Comparison of ENCODE assay signal across 12 mouse cellular contexts in genomic region chr2:157613997-157614396, GRCm38 (mm10). TPM values are rescaled to one million over a fixed set of nuclear protein-coding genes. Genes with fewer than 3 reads are reported as not detected.
DNase-seq lines count a peak whose midpoint lies in the region; ATAC-seq lines count a peak whose summit lies in the region.
"Had no signal": no experiment of that assay in that cellular context is flagged by ENCODE, and none has a peak within 500 bp of the region (broad histone marks: within the 10 kb centered on the region; RNA-seq: fewer than 3 reads in every experiment).

No protein-coding gene starts in this region.

- no peak overlapping the region for H3K9ac ChIP-seq in hindbrain, embryonic 14.5 days
- no peak overlapping the region for H3K9ac ChIP-seq in liver, embryonic 12.5 days

- DNase-seq in hindbrain, embryonic 10.5 days (ENCODE audit: low spot score): peak; percentile 35
- DNase-seq in hindbrain, embryonic 14.5 days (ENCODE audit: low spot score): no peak
- DNase-seq in splenic B cell, adult 2 months (ENCODE audit: low read depth, low spot score): peak; percentile 58
- no peak for DNase-seq in adrenal gland, postnatal 14 days
- no peak for DNase-seq in heart, adult 11 months
- no peak for DNase-seq in left cerebral cortex, adult 11 months (ENCODE audit: low spot score)
- DNase-seq: adrenal gland, postnatal 10 days; kidney, adult 18-20 months; lung, postnatal 10 days had no signal

- H3K4me3 ChIP-seq in hindbrain, embryonic 10.5 days: peak overlapping the region; percentile 31
- no peak overlapping the region for H3K4me3 ChIP-seq in hindbrain, embryonic 14.5 days (replicated peaks; ENCODE audit: low read length)
- no peak overlapping the region for H3K4me3 ChIP-seq in liver, embryonic 12.5 days

- 12% methylated on average over 11 of the region's 11 CpGs for WGBS in hindbrain, embryonic 10.5 days
- 14% methylated on average over 10 of the region's 11 CpGs for WGBS in hindbrain, embryonic 14.5 days
- WGBS in liver, embryonic 12.5 days (ENCODE audit: insufficient replicate concordance): 12% methylated on average over 11 of the region's 11 CpGs

- no peaks in the 10 kb centered on the region for H3K9me3 ChIP-seq in hindbrain, embryonic 10.5 days
- H3K9me3 ChIP-seq in hindbrain, embryonic 14.5 days (ENCODE audit: control insufficient read depth, low read length): no peaks in the 10 kb centered on the region
- H3K9me3 ChIP-seq in liver, embryonic 12.5 days (replicated peaks): no peaks in the 10 kb centered on the region

- H3K36me3 ChIP-seq in hindbrain, embryonic 10.5 days: no peaks in the 10 kb centered on the region
- no peaks in the 10 kb centered on the region for H3K36me3 ChIP-seq in hindbrain, embryonic 14.5 days (replicated peaks; ENCODE audit: control insufficient read depth, insufficient read depth)
- H3K36me3 ChIP-seq in liver, embryonic 12.5 days: no peaks in the 10 kb centered on the region
- no peaks in the 10 kb centered on the region for H3K36me3 ChIP-seq in splenic B cell, adult 2 months (ENCODE audit: control insufficient read depth, insufficient read depth, low read length, poor library complexity, severe bottlenecking)

- peaks cover 43% of the 10 kb centered on the region for H3K4me1 ChIP-seq in hindbrain, embryonic 10.5 days (replicated peaks)
- H3K4me1 ChIP-seq in hindbrain, embryonic 14.5 days (replicated peaks; ENCODE audit: control insufficient read depth, insufficient read depth, low read length): peaks cover 6% of the 10 kb centered on the region; the same call in 1 of the 2 replicates
- peaks cover 10% of the 10 kb centered on the region; the same call in 1 of the 2 replicates for H3K4me1 ChIP-seq in liver, embryonic 12.5 days

- H3K27ac ChIP-seq in hindbrain, embryonic 10.5 days: peak overlapping the region; percentile 67; the same call in 1 of the 2 replicates
- H3K27ac ChIP-seq in hindbrain, embryonic 14.5 days: no peak overlapping the region
- H3K27ac ChIP-seq in liver, embryonic 12.5 days: no peak overlapping the region

- no peak for ATAC-seq in hindbrain, embryonic 14.5 days (ENCODE audit: low FRiP score)
- peak; percentile 86 for ATAC-seq in common myeloid progenitor, adult 5-6 weeks (replicated peaks; ENCODE audit: low read depth, poor library complexity, severe bottlenecking)
- no peak for ATAC-seq in liver, embryonic 12.5 days

- H3K27me3 ChIP-seq in hindbrain, embryonic 10.5 days (ENCODE audit: insufficient read depth, poor library complexity, severe bottlenecking): peaks cover 5% of the 10 kb centered on the region; the same call in 1 of the 2 replicates
- H3K27me3 ChIP-seq in hindbrain, embryonic 14.5 days (ENCODE audit: control insufficient read depth, insufficient read depth, low read length): no peaks in the 10 kb centered on the region
- 0 out of 2 replicates have a peak, but pooled peaks cover 7% of the 10 kb centered on the region for H3K27me3 ChIP-seq in liver, embryonic 12.5 days (replicated peaks)
- H3K27me3 ChIP-seq in splenic B cell, adult 2 months (ENCODE audit: control insufficient read depth, insufficient read depth, low read length, poor library complexity, severe bottlenecking): no peaks in the 10 kb centered on the region

- H3K4me2 ChIP-seq in hindbrain, embryonic 14.5 days (replicated peaks): no peak overlapping the region
- H3K4me2 ChIP-seq in liver, embryonic 12.5 days: peak overlapping the region; percentile 33; the same call in 1 of the 2 replicates

RNA-seq across cellular contexts. Expression of gene Blcap, which starts 42.9 kb away (rescaled TPM):
- polyA plus RNA-seq in hindbrain, embryonic 10.5 days (2016; fragmentation: Nextera tagmentation; extraction: Ambion mirVana): 78.4 and 100.0 TPM in 2 replicates
- 285 and 323 TPM in 2 replicates for polyA plus RNA-seq in hindbrain, embryonic 14.5 days (2014; fragmentation: Nextera tagmentation; extraction: Ambion mirVana)
- total RNA-seq in common myeloid progenitor, adult 5-6 weeks (2017): 9.4 and 16.7 TPM in 2 replicates
- polyA plus RNA-seq in liver, embryonic 12.5 days (2016; fragmentation: Nextera tagmentation; extraction: Ambion mirVana): 12.3 and 13.4 TPM in 2 replicates
- total RNA-seq in adrenal gland, postnatal 14 days (2021): 75.2 and 77.9 TPM in 2 replicates

RNA-seq across cellular contexts. Expression of gene Nnat, which starts 54.1 kb away (rescaled TPM):
- 1,503 and 2,739 TPM in 2 replicates for polyA plus RNA-seq in hindbrain, embryonic 10.5 days (2016; fragmentation: Nextera tagmentation; extraction: Ambion mirVana)
- 4,569 and 4,588 TPM in 2 replicates for polyA plus RNA-seq in hindbrain, embryonic 14.5 days (2014; fragmentation: Nextera tagmentation; extraction: Ambion mirVana)
- total RNA-seq in common myeloid progenitor, adult 5-6 weeks (2017): 0.41 TPM in 1 of 2 replicates, not detected in the other
- polyA plus RNA-seq in liver, embryonic 12.5 days (2016; fragmentation: Nextera tagmentation; extraction: Ambion mirVana): 79.0 and 80.8 TPM in 2 replicates
- 158 TPM in 2 replicates for total RNA-seq in adrenal gland, postnatal 14 days (2021)
- total RNA-seq: neutrophil, adult 5-6 weeks had no signal

Comparison
In these comparisons a context has a peak if more than half of its experiments do, and no peak if none do; other contexts are left out.
1. DNase-seq: peak in hindbrain, embryonic 10.5 days (single experiment) and splenic B cell, adult 2 months (single experiment); none in hindbrain, embryonic 14.5 days (single experiment), adrenal gland, postnatal 14 days (single experiment), heart, adult 11 months (single experiment) and left cerebral cortex, adult 11 months (single experiment).
2. RNA of gene Nnat, which starts 54.1 kb away (polyA plus RNA-seq): 4,569 to 4,588 TPM in hindbrain, embryonic 14.5 days and 1,503 to 2,739 TPM in hindbrain, embryonic 10.5 days; 79.0 to 80.8 TPM in liver, embryonic 12.5 days; every median in the first group is over 10 times any median in the second.